Mouse (Mus musculus) kidney, adult 9 months (tissue): Measurements from ENCODE around the gene Rhpn2.

Source experiments
- DNase-seq: peaks from one replicate; pipeline ENCODE4 v3.0.0; 2022

Gene Rhpn2

GRCm38 (mm10) chr7:35349022-35349421, 15.1 kb downstream of the Rhpn2 start:
- no peak for DNase-seq

- DNase-seq = peak; percentile 62
These were observed 16.1 kb downstream of the Rhpn2 start for GRCm38 (mm10) chr7:35349886-35350684.

DNA sequence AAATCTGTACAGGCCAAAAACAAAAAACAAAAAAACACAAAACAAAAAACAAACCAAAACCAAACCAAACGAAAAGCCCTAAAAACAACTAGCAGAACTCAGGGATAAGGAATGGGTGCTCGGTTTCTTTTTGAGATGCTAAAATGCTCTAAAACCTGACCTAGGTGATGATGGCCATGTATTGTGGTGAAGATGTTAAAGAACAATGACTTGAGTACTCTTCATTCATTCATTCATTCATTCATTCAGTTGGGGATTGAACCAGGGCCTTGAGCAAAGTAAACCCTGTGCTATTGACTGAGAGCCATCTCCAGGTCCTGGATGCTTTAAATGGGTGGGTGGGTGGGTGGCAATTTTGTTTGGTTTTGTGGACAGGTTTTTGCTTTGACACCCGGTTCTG, 17.2 kb downstream of the Rhpn2 start:
- no peak for DNase-seq

- no peak for DNase-seq
These were observed 19.3 kb downstream of the Rhpn2 start for GRCm38 (mm10) chr7:35353306-35353705.

GRCm38 (mm10) chr7:35355303-35355872, 21.4 kb downstream of the Rhpn2 start:
- peak; percentile 74 for DNase-seq

DNA sequence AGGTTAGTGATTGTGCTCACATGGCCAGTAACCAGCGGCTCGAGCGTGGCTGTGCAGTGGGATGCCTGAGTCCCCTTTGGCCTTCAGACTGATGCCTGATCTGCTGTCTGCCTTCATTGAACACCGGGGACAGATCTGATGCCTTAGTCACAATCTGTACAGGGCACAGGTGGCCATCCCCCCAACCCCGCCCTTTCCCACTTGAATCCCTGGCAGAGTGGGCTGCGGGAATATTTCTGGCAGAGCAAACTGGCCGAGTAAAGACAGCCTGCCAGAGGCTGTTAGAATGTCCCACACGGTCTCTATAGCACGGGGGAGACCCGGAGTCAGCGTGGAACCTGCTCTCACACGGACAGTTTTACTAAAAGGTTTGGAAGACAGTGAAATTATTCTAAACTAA, 23.7 kb downstream of the Rhpn2 start:
- DNase-seq = no peak

GRCm38 (mm10) chr7:35362253-35362652, 28.3 kb downstream of the Rhpn2 start:
- no peak for DNase-seq

DNA sequence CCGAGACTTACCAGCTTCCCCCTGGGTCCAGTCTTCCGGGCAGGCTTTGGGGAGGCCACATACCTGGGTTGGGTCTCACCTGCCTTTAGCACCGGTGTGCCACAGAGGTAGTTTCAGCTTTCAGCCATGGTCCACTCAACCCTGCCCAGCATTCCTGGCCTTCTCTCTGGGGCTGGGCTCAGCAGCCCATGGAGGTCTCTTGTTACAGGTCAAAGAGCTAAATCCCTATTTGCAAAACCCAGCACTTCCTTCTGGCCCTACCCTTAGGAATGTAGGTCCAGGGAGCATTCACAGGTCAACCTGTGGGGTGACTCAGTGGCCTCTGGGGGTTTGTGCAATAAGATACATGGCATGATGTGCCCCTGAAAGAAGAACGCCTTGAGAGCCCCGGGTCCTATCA, 28.9 kb downstream of the Rhpn2 start:
- peak; percentile 43 for DNase-seq

- DNase-seq = peak; percentile 57
These were observed 31.4 kb downstream of the Rhpn2 start for GRCm38 (mm10) chr7:35365161-35365910.

GRCm38 (mm10) chr7:35371096-35371495, 37.1 kb downstream of the Rhpn2 start:
- no peak for DNase-seq

- DNase-seq = no peak
These were observed 38.6 kb downstream of the Rhpn2 start for GRCm38 (mm10) chr7:35372483-35373017.

DNA sequence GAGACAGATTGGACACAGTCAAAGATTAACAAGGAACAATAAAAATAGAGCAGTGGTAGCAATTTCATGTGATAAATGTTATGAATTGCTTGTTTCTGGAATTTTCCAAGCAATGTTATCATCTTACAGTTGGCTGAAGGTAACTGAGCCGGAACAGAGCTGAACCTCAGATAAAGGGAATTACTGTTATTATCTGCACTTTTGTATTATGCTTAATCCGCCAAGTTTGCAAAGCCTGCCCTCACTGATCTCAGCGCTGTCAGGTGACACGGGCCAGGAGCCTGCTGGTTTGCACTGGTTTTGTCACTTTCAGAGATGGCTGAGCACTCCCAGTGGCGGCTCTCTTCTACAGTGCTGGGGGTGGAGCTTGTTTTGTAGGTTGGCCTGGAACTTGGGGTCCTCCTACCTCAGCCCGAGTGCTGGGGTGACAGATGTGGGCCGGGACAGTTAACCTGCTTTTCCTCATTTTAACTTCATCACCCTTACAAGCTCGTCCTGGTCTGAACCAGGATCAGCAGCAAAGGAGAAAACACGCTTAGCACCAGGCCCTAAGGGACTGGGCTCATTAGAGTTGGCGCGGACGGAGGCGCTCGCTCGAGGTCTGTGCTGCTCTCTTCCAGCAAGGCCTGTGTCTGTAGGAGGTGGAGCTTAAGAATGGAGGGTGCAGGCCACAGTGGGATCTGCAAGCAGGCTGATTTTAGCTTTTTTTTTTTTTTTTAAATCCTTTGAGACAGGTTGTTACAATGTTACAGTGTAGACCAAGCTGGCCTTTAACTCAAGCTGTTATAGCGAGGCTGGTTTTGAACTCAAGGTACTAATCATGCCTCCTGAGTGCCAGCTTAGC, 39.4 kb downstream of the Rhpn2 start:
- DNase-seq = peak; percentile 69

DNA sequence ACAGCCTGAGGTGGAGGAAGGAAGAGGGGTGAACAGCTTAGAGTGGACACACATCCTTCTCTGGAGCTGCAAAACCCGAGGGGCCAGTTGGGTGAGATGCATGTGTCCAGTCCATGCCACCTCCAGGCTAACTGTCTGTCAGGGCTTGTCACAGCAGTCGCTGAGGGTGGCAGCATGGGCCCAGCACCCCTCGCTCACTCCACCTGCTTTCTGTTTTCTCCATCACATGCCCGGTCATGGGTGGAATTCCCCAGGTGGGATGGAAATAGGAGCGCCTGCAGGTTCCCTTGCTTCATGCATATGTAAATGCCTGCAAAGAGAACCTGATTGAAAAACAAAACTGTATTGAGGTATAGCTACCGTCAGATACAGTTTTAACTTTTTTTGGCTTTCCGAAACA, 40.3 kb downstream of the Rhpn2 start:
- peak; percentile 47 for DNase-seq

DNA sequence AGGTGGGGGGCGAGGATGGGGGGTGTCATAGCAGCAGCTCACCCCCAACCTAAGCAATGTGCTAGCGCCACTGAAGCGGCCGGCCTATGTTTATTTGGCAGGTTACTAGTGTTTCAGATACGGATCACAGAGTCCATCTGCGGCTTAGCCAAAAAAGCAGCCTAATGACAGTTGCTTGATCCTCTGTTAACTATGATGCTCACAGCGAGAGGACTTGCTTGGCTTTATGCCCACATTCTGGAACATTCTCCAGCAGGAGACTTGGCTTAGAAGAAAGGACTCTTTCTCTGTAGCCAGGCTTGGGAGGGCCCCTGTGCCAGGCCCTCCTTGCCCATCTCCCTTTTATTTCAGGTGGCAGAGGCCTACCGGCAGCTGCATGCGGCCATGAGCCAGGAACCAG, 42.7 kb downstream of the Rhpn2 start:
- DNase-seq = peak; percentile 71

DNA sequence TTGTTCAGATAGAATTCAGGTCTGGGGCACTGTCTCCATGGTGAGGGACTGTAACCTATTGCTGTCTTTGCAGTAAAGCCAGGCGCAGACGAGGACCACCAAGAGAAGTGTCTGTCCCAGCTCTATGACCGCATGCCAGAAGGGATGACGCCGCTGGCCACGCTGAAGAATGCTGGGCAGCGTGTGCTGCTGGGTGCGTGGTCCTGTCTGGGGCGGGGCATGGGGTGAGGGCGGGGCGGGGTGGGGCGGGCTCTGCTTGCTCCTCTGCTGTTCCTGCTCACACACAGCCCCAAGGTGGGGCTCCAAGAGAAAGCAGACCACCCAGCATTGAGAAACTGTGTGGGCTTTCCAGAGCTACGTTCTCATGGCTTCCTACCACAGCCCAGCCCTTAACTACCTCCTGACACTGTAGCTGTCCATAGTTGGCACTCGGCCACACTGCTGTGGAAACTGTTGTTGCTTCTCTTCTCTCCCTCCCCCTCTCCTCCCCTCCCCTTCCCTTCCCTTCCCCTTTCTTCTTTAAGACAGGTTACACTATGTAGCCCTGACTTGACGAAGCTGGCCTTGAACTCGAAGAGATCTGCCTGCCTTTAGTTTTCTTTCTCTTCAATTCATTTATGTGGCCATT, 45.6 kb downstream of the Rhpn2 start:
- DNase-seq = no peak

DNA sequence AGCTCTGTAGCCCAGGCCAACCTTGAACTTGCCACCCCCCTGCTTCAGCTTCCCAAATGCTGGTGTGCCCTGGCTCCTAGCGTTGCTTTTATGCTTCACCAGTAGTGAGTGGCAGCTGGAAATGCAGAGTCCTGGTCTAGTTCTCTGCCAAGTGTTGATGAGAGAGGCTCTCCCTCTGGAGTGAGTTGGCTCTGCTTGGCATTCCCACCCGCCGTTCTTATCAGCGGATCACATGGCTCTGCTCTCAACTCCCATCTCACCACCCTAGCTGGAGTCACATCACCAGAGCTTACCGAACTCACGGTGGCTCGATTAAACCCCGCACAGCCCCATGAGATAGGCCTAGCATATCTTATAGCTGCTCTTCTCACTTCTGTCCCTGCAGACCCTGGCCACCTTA, 46.4 kb downstream of the Rhpn2 start:
- no peak for DNase-seq

GRCm38 (mm10) chr7:35381861-35382260, 47.9 kb downstream of the Rhpn2 start:
- DNase-seq = no peak

- DNase-seq = no peak
These were observed 48.9 kb downstream of the Rhpn2 start for GRCm38 (mm10) chr7:35382706-35383353.

DNA sequence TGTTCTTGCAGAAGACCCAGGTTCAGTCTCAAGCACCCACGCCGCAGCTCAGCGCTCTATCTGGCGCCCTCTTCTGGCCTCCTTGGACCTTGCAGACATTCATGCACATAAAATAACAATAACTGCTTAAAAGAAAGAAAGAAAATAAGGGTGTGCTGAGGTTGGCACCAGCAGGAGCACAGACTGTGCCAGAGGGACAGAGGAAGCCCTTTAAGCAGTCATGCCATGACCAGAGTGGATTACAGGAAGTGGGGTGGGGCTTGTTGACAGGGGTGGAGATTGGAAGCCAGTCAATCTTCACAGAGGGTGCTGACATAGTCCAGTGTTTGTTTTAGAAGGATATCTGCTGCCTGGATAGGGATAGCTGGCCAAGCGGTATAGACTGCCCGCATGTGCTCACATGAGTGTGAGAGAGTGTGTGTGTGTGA, 52.6 kb downstream of the Rhpn2 start:
- peak; percentile 61 for DNase-seq

- DNase-seq = no peak
These were observed 54.7 kb downstream of the Rhpn2 start for GRCm38 (mm10) chr7:35388694-35389093.

DNA sequence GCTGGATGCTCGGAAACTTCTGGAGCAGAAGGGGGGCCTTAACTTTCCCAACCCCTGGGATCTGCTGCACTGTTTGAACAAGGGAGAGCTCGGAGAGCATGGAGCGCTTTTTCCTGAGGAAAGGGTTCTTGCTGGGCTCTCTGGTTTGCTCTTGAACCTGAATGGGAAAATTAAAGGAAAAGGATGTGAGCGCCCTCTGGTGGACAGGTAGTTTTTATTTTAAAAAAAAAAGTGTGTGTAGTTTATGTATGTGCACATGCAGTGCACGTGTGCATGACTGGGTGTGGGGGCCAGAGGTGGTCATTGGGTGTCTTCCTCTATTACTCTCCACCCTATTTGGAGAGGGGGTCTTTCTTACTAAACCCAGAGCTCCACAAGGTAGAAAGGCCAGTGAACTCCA, 59.0 kb downstream of the Rhpn2 start:
- peak; percentile 76 for DNase-seq
